Mouse (Mus musculus): ENCODE data around the gene Fhit.

Gene Fhit

GRCm38 (mm10) chr14:10710796-10711311 lies 451.0 kb downstream of the Fhit start:
- CTCF ChIA-PET, result interaction anchor here (0.6 kb wide), 1 partner anchor 449 kb away, joined by 3 read pairs; no protein-coding TSS in a partner anchor

- CTCF ChIA-PET, result no interaction called here
Measured at GRCm38 (mm10) chr14:10701707-10702106, 460.1 kb downstream of the Fhit start.

- CTCF ChIA-PET, result no interaction called here
Measured at GRCm38 (mm10) chr14:10680041-10680440, 481.8 kb downstream of the Fhit start.

GRCm38 (mm10) chr14:10679638-10680037 lies 482.2 kb downstream of the Fhit start:
- CTCF ChIA-PET, result no interaction called here

- CTCF ChIA-PET, result no interaction called here
Measured at GRCm38 (mm10) chr14:10677627-10678026, 484.2 kb downstream of the Fhit start.

- CTCF ChIA-PET, result no interaction called here
Measured at GRCm38 (mm10) chr14:10660247-10660646, 501.6 kb downstream of the Fhit start.

GRCm38 (mm10) chr14:10659326-10659725 lies 502.5 kb downstream of the Fhit start:
- CTCF ChIA-PET, result no interaction called here

GRCm38 (mm10) chr14:10658219-10658618 lies 503.6 kb downstream of the Fhit start:
- CTCF ChIA-PET, result no interaction called here

- CTCF ChIA-PET, result no interaction called here
Measured at GRCm38 (mm10) chr14:10657364-10657763, 504.5 kb downstream of the Fhit start.

- CTCF ChIA-PET, result no interaction called here
Measured at GRCm38 (mm10) chr14:10655842-10656241, 506.0 kb downstream of the Fhit start.

GRCm38 (mm10) chr14:10647832-10648231 lies 514.0 kb downstream of the Fhit start:
- CTCF ChIA-PET, result no interaction called here

GRCm38 (mm10) chr14:10631783-10632182 lies 530.1 kb downstream of the Fhit start:
- CTCF ChIA-PET, result no interaction called here

GRCm38 (mm10) chr14:10630831-10631360 lies 530.9 kb downstream of the Fhit start:
- CTCF ChIA-PET, result no interaction called here

- CTCF ChIA-PET, result no interaction called here
Measured at GRCm38 (mm10) chr14:10593467-10593866, 568.4 kb downstream of the Fhit start.

GRCm38 (mm10) chr14:10568937-10569552 lies 592.8 kb downstream of the Fhit start:
- CTCF ChIA-PET, result no interaction called here

- CTCF ChIA-PET, result no interaction called here
Measured at GRCm38 (mm10) chr14:10567771-10568170, 594.1 kb downstream of the Fhit start.

- CTCF ChIA-PET, result no interaction called here
Measured at GRCm38 (mm10) chr14:10554755-10555154, 607.1 kb downstream of the Fhit start.

GRCm38 (mm10) chr14:10548632-10549031 lies 613.2 kb downstream of the Fhit start:
- CTCF ChIA-PET, result no interaction called here

GRCm38 (mm10) chr14:10545916-10546315 lies 615.9 kb downstream of the Fhit start:
- CTCF ChIA-PET, result no interaction called here

- CTCF ChIA-PET, result no interaction called here
Measured at GRCm38 (mm10) chr14:10534862-10535261, 627.0 kb downstream of the Fhit start.

GRCm38 (mm10) chr14:10531748-10532500 lies 629.9 kb downstream of the Fhit start:
- CTCF ChIA-PET, result no interaction called here

- CTCF ChIA-PET, result no interaction called here
Measured at GRCm38 (mm10) chr14:10526800-10527199, 635.0 kb downstream of the Fhit start.

GRCm38 (mm10) chr14:10525786-10526185 lies 636.0 kb downstream of the Fhit start:
- CTCF ChIA-PET, result no interaction called here

Measured in spleen, embryonic (tissue).